Mouse (Mus musculus) forebrain, postnatal 0 days (tissue): ENCODE results near the gene Lhx9. TPM values are rescaled to one million over a fixed set of nuclear protein-coding genes. Genes with fewer than 3 reads are reported as not detected.

Source experiments
- ATAC-seq: fragments of 200-750 bp; cut with Nextera tagmentation; 2 replicates; pipeline ENCODE4 v1.8.0; 2017; ENCODE audit warnings: mild to moderate bottlenecking, moderate library complexity
- DNase-seq: peaks from one replicate; pipeline ENCODE4 v3.0.0-alpha.2; 2015
- H3K27ac ChIP-seq: fragments of 300-500 bp; sonication (generic); 2 replicates; pipeline ENCODE4 v1.5.1; 2014; ENCODE audit warnings: low read depth, mild to moderate bottlenecking, antibody characterized with exemption, low read length, moderate library complexity, mixed read lengths
- H3K27me3 ChIP-seq: fragments of 300-500 bp; sonication (generic); 2 replicates; pipeline ENCODE4 v1.6.1; 2014; ENCODE audit warnings: mild to moderate bottlenecking, low read length, mixed read lengths; ENCODE audit not compliant: insufficient read depth
- H3K36me3 ChIP-seq: fragments of 300-500 bp; sonication (generic); 2 replicates; pipeline ENCODE4 v1.6.1; 2014; ENCODE audit warnings: mild to moderate bottlenecking, moderate library complexity; ENCODE audit not compliant: insufficient read depth
- H3K4me1 ChIP-seq: fragments of 300-500 bp; sonication (generic); 2 replicates; pipeline ENCODE4 v1.6.1; 2014; ENCODE audit warnings: antibody characterized with exemption; ENCODE audit not compliant: insufficient read depth
- H3K4me2 ChIP-seq: fragments of 300-500 bp; sonication (generic); 2 replicates; pipeline ENCODE4 v1.6.1; 2014; ENCODE audit warnings: low read depth, mild to moderate bottlenecking, moderate library complexity
- H3K4me3 ChIP-seq: fragments of 300-500 bp; sonication (generic); 2 replicates; pipeline ENCODE4 v1.5.1; 2014; ENCODE audit warnings: low read depth, low read length, mixed read lengths
- H3K9ac ChIP-seq: fragments of 300-500 bp; sonication (generic); 2 replicates; pipeline ENCODE4 v1.6.1; 2014; ENCODE audit warnings: mild to moderate bottlenecking
- H3K9me3 ChIP-seq: fragments of 300-500 bp; sonication (generic); 2 replicates; pipeline ENCODE4 v1.6.1; 2016; ENCODE audit warnings: low read length
- CTCF ChIP-seq: sonication (generic); IDR thresholded peaks from 2 replicates; pipeline ENCODE4 v1.5.1; 2016; ENCODE audit warnings: antibody characterized with exemption, control low read depth, low read depth
- WGBS: fragments of 180-500 bp; shearing (Covaris S2); extraction: QIAGEN DNeasy Blood & Tissue Kit; methylation state at CpG from one replicate; pipeline ENCODE4 v1.1.7; 2014; 5-methylcytosine and 5-hydroxymethylcytosine counted together
- polyA plus RNA-seq: library from polyadenylated mRNA; unstranded; fragments of >200 nt; fragmentation: Nextera tagmentation; extraction: Ambion mirVana; gene quantifications from 2 replicates; pipeline ENCODE4 v1.2.1, GENCODE M21; 2015
- total RNA-seq: library from RNA; depleted of rRNA; stranded (reverse); fragments of >200 nt; gene quantifications from 2 replicates; pipeline ENCODE4 v1.2.3, GENCODE M21; 2014

The Lhx9 gene
- total and polyA plus RNA-seq, 2 experiments from 2014 or later, result 26.8 to 30.9 TPM

- no peaks in the 10 kb centered on the region; the same call in 1 of the 2 replicates for H3K36me3 ChIP-seq
- TF ChIP-seq CTCF, result no peak
- H3K4me2 ChIP-seq, result no peak overlapping the region
- no peak overlapping the region for H3K4me3 ChIP-seq
- ATAC-seq, result no peak
- H3K27me3 ChIP-seq, result peaks cover 23% of the 10 kb centered on the region
- WGBS, result 56% methylated on average over 2 of the region's 4 CpGs
- H3K9ac ChIP-seq, result no peak overlapping the region
- H3K9me3 ChIP-seq, result no peaks in the 10 kb centered on the region
- no peak overlapping the region for H3K27ac ChIP-seq
- no peak for DNase-seq
- 0 out of 2 replicates have a peak, but pooled peaks cover 6% of the 10 kb centered on the region for H3K4me1 ChIP-seq
Measured at GRCm38 (mm10) chr1:138850161-138850539, 1.8 kb upstream of the Lhx9 start.

GRCm38 (mm10) chr1:138849531-138850160 is 1.3 kb upstream of the Lhx9 start:
- Histone ChIP-seq H3K4me2 (no peak overlapping the region), H3K4me3 (no peak overlapping the region), H3K27ac (no peak overlapping the region), H3K4me1 (0 out of 2 replicates have a peak, but pooled peaks cover 6% of the 10 kb centered on the region), H3K36me3 (no peaks in the 10 kb centered on the region; the same call in 1 of the 2 replicates), H3K9ac (no peak overlapping the region), H3K27me3 (peaks cover 28% of the 10 kb centered on the region), H3K9me3 (no peaks in the 10 kb centered on the region)
- TF ChIP-seq CTCF, result no peak
- WGBS, result 12% methylated on average over 8 of the region's 8 CpGs
- ATAC-seq (no peak), DNase-seq (no peak)

- Histone ChIP-seq H3K4me1 (peaks cover 10% of the 10 kb centered on the region), H3K4me2 (peak overlapping the region; percentile 49), H3K9ac (peak overlapping the region; percentile 35), H3K36me3 (no peaks in the 10 kb centered on the region; the same call in 1 of the 2 replicates), H3K27me3 (peaks cover 40% of the 10 kb centered on the region), H3K4me3 (peak overlapping the region; percentile 36), H3K9me3 (no peaks in the 10 kb centered on the region), H3K27ac (peak overlapping the region; percentile 15; the same call in 1 of the 2 replicates)
- ATAC-seq (peak; percentile 28), DNase-seq (no peak)
- WGBS, result 2% methylated on average over 16 of the region's 16 CpGs
- no peak for TF ChIP-seq CTCF
Measured at GRCm38 (mm10) chr1:138848026-138848425, 351 bp downstream of the Lhx9 start.

- peaks cover 45% of the 10 kb centered on the region for H3K27me3 ChIP-seq
- H3K9ac ChIP-seq, result 0 out of 2 replicates have a peak overlapping the region, but pooled peaks have one; percentile 22
Measured at GRCm38 (mm10) chr1:138847146-138847545, 1.2 kb downstream of the Lhx9 start.

GRCm38 (mm10) chr1:138846581-138846980 is 1.8 kb downstream of the Lhx9 start:
- no peak for ATAC-seq
- no peak overlapping the region for H3K9ac ChIP-seq
- WGBS, result 11% methylated on average over 9 of the region's 9 CpGs

More at GRCm38 (mm10) chr1:138847146-138847545, 1.2 kb downstream of the Lhx9 start:
- ATAC-seq (no peak), DNase-seq (no peak)
- no peak for TF ChIP-seq CTCF
- H3K27ac ChIP-seq, result no peak overlapping the region
- H3K9me3 ChIP-seq, result no peaks in the 10 kb centered on the region
- H3K4me1 ChIP-seq, result peaks cover 10% of the 10 kb centered on the region
- peak overlapping the region; percentile 36 for H3K4me3 ChIP-seq
- 1% methylated on average over 21 of the region's 21 CpGs for WGBS
- no peaks in the 10 kb centered on the region; the same call in 1 of the 2 replicates for H3K36me3 ChIP-seq
- peak overlapping the region; percentile 41 for H3K4me2 ChIP-seq

GRCm38 (mm10) chr1:138846131-138846530 is 2.2 kb downstream of the Lhx9 start:
- Histone ChIP-seq H3K36me3 (no peaks in the 10 kb centered on the region; the same call in 1 of the 2 replicates), H3K27ac (no peak overlapping the region), H3K9ac (no peak overlapping the region), H3K4me3 (0 out of 2 replicates have a peak overlapping the region, but pooled peaks have one; percentile 16), H3K9me3 (no peaks in the 10 kb centered on the region), H3K4me2 (peak overlapping the region; percentile 41; the same call in 1 of the 2 replicates), H3K27me3 (peaks cover 46% of the 10 kb centered on the region), H3K4me1 (peaks cover 10% of the 10 kb centered on the region)
- 19% methylated on average over 12 of the region's 12 CpGs for WGBS
- DNase-seq (no peak), ATAC-seq (no peak)
- TF ChIP-seq CTCF, result no peak

More at GRCm38 (mm10) chr1:138846581-138846980, 1.8 kb downstream of the Lhx9 start:
- no peaks in the 10 kb centered on the region; the same call in 1 of the 2 replicates for H3K36me3 ChIP-seq
- peaks cover 10% of the 10 kb centered on the region for H3K4me1 ChIP-seq
- no peak for DNase-seq
- peaks cover 46% of the 10 kb centered on the region for H3K27me3 ChIP-seq
- H3K4me3 ChIP-seq, result peak overlapping the region; percentile 16
- H3K9me3 ChIP-seq, result no peaks in the 10 kb centered on the region
- no peak for TF ChIP-seq CTCF
- no peak overlapping the region for H3K27ac ChIP-seq
- H3K4me2 ChIP-seq, result peak overlapping the region; percentile 41; the same call in 1 of the 2 replicates

GRCm38 (mm10) chr1:138845481-138845880 is 2.9 kb downstream of the Lhx9 start:
- TF ChIP-seq CTCF, result no peak
- WGBS, result 31% methylated on average over 3 of the region's 3 CpGs
- Histone ChIP-seq H3K4me3 (no peak overlapping the region), H3K9me3 (no peaks in the 10 kb centered on the region), H3K9ac (no peak overlapping the region), H3K27ac (no peak overlapping the region), H3K4me2 (0 out of 2 replicates have a peak overlapping the region, but pooled peaks have one; percentile 41), H3K36me3 (no peaks in the 10 kb centered on the region), H3K4me1 (peaks cover 10% of the 10 kb centered on the region), H3K27me3 (peaks cover 46% of the 10 kb centered on the region)
- ATAC-seq, result no peak
- no peak for DNase-seq
